Comparison of ENCODE assay signal across 9 mouse cellular contexts in the genomic region with DNA sequence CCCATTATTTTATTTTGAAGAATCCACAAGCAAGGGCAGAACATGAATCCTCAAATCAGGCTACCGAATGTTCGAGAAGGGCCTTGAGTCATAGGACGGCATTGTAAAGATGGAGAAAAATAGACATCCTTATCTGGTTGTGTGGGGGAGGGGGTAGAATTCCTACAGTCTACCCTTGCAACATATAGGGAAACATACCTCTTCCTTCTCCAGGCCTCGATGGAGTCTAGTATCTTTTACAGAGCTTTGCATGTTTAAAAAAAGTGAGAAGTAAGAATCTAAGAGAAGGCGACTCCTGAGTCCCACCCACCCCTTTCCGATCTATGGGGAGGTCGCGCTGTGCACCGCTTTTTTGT. TPM values are rescaled to one million over a fixed set of nuclear protein-coding genes. Genes with fewer than 3 reads are reported as not detected.
DNase-seq lines count a peak whose midpoint lies in the region; ATAC-seq and TF ChIP-seq lines count a peak whose summit lies in the region.
"Had no signal": no experiment of that assay in that cellular context is flagged by ENCODE, and none has a peak within 500 bp of the region (broad histone marks: within the 10 kb centered on the region; RNA-seq: fewer than 3 reads in every experiment).

No protein-coding gene starts in this region.

- ATAC-seq in heart, embryonic 13.5 days (ENCODE audit: extremely low read depth, insufficient number of reproducible peaks, low FRiP score, low TSS enrichment): no peak
- peak; percentile 28; the same call in 1 of the 2 replicates for ATAC-seq in forebrain, embryonic 11.5 days (replicated peaks; ENCODE audit: low FRiP score)
- ATAC-seq in liver, embryonic 14.5 days (ENCODE audit: insufficient read depth): no peak

- H3K27me3 ChIP-seq in heart, embryonic 13.5 days (replicated peaks): no peaks in the 10 kb centered on the region
- peaks cover 11% of the 10 kb centered on the region for H3K27me3 ChIP-seq in E14TG2a.4 (ENCODE audit: insufficient read depth, low read length)
- no peaks in the 10 kb centered on the region for H3K27me3 ChIP-seq in forebrain, embryonic 11.5 days (ENCODE audit: control insufficient read depth, insufficient read depth, low read length)
- peaks cover 12% of the 10 kb centered on the region for H3K27me3 ChIP-seq in liver, embryonic 14.5 days (ENCODE audit: control insufficient read depth, insufficient read depth, low read length)

- H3K9me3 ChIP-seq in heart, embryonic 13.5 days: no peaks in the 10 kb centered on the region
- no peaks in the 10 kb centered on the region for H3K9me3 ChIP-seq in E14TG2a.4 (ENCODE audit: low read length)
- H3K9me3 ChIP-seq in forebrain, embryonic 11.5 days (ENCODE audit: control insufficient read depth, low read length): no peaks in the 10 kb centered on the region
- H3K9me3 ChIP-seq in liver, embryonic 14.5 days (ENCODE audit: control insufficient read depth, low read length): no peaks in the 10 kb centered on the region

- no peaks in the 10 kb centered on the region for H3K36me3 ChIP-seq in heart, embryonic 13.5 days
- no peaks in the 10 kb centered on the region for H3K36me3 ChIP-seq in E14TG2a.4 (ENCODE audit: insufficient read depth, low read length)
- no peaks in the 10 kb centered on the region for H3K36me3 ChIP-seq in forebrain, embryonic 11.5 days (ENCODE audit: control insufficient read depth, insufficient read depth, low read length)
- no peaks in the 10 kb centered on the region for H3K36me3 ChIP-seq in liver, embryonic 14.5 days (replicated peaks; ENCODE audit: control insufficient read depth, insufficient read depth, low read depth)

- peak overlapping the region; percentile 86 for H3K4me3 ChIP-seq in heart, embryonic 13.5 days
- H3K4me3 ChIP-seq in E14TG2a.4 (replicated peaks; ENCODE audit: low read length): peak overlapping the region; percentile 93
- peak overlapping the region; percentile 75 for H3K4me3 ChIP-seq in forebrain, embryonic 11.5 days (ENCODE audit: low read depth, low read length)
- peak overlapping the region; percentile 5 to 45 for H3K4me3 ChIP-seq in liver, embryonic 14.5 days (ENCODE audit: insufficient read depth in 1 of 2, low read depth in 2 of 2, low read length in 2 of 2)

- TF ChIP-seq EP300 in liver, embryonic 14.5 days (IDR thresholded peaks at IDR 0.05; ENCODE audit: low read depth): no peak

- H3K4me2 ChIP-seq in heart, embryonic 13.5 days: peak overlapping the region; percentile 74
- H3K4me2 ChIP-seq in forebrain, embryonic 11.5 days (ENCODE audit: low read depth, low read length, severe bottlenecking): peak overlapping the region; percentile 82
- peak overlapping the region; percentile 56 for H3K4me2 ChIP-seq in liver, embryonic 14.5 days (ENCODE audit: low read depth)

- peak overlapping the region; percentile 97 for H3K9ac ChIP-seq in heart, embryonic 13.5 days
- peak overlapping the region; percentile 86 for H3K9ac ChIP-seq in forebrain, embryonic 11.5 days (ENCODE audit: low read length)
- no peak overlapping the region for H3K9ac ChIP-seq in liver, embryonic 14.5 days (replicated peaks)

- WGBS in heart, embryonic 13.5 days: 3% methylated on average over 9 of the region's 9 CpGs
- WGBS in forebrain, embryonic 11.5 days: 9% methylated on average over 9 of the region's 9 CpGs
- 4% methylated on average over 9 of the region's 9 CpGs for WGBS in liver, embryonic 14.5 days (ENCODE audit: insufficient replicate concordance)

- H3K4me1 ChIP-seq in heart, embryonic 13.5 days: peaks cover 48% of the 10 kb centered on the region
- H3K4me1 ChIP-seq in E14TG2a.4 (replicated peaks; ENCODE audit: low read depth, low read length): peaks cover 21% of the 10 kb centered on the region
- peaks cover 4% of the 10 kb centered on the region; the same call in 1 of the 2 replicates for H3K4me1 ChIP-seq in forebrain, embryonic 11.5 days (replicated peaks; ENCODE audit: control insufficient read depth, insufficient read depth, low read length)
- no peaks in the 10 kb centered on the region for H3K4me1 ChIP-seq in liver, embryonic 14.5 days (replicated peaks; ENCODE audit: control insufficient read depth in 2 of 2, insufficient read depth in 2 of 2, low read length in 1 of 2)

- peak overlapping the region; percentile 97 for H3K27ac ChIP-seq in heart, embryonic 13.5 days (replicated peaks)
- no peak overlapping the region; the same call in 1 of the 2 replicates for H3K27ac ChIP-seq in forebrain, embryonic 11.5 days (ENCODE audit: low read depth, low read length)
- H3K27ac ChIP-seq in liver, embryonic 14.5 days: no peak overlapping the region

- DNase-seq in heart, adult 8-10 months (ENCODE audit: low spot score): no peak
- no peak for DNase-seq in forebrain, embryonic 11.5 days (ENCODE audit: low spot score)
- DNase-seq in liver, embryonic 14.5 days (ENCODE audit: low read depth in 3 of 3, low spot score in 3 of 3): no peak
- no peak for DNase-seq in thymus, postnatal 10 days (ENCODE audit: low spot score in 2 of 2)
- no peak for DNase-seq in ovary, postnatal 14 days (ENCODE audit: low spot score)
- no peak for DNase-seq in cerebellum, postnatal 10 days

- TF ChIP-seq CTCF in E14TG2a.4 (conservative IDR thresholded peaks at IDR 0.05; ENCODE audit: low read length): no peak
- TF ChIP-seq CTCF in liver, embryonic 14.5 days (IDR thresholded peaks at IDR 0.05; ENCODE audit: low read depth): no peak

RNA-seq across cellular contexts. Expression of gene Usp13, which starts 0.4 kb away (rescaled TPM):
- 45.3 and 50.3 TPM in 2 replicates for polyA plus RNA-seq in heart, embryonic 13.5 days (2015; fragmentation: Nextera tagmentation; extraction: Ambion mirVana)
- 100 to 1,000 TPM; 207 to 235 (median 219) TPM for total RNA-seq in heart, adult 8-10 months (2022)
- polyA plus RNA-seq in forebrain, embryonic 11.5 days (2014; fragmentation: Nextera tagmentation; extraction: Ambion mirVana): 8.0 and 8.4 TPM in 2 replicates
- 0.09 and 0.29 TPM in 2 replicates for polyA plus RNA-seq in liver, embryonic 14.5 days (2012; rRNA removed)
- 0.18 and 0.25 TPM in 2 replicates for polyA plus RNA-seq in liver, embryonic 14.5 days (2014; fragmentation: Nextera tagmentation; extraction: Ambion mirVana)
- total RNA-seq: MEL had no signal

Comparison
In these comparisons a context has a peak if more than half of its experiments do, and no peak if none do; other contexts are left out.
1. H3K4me3 ChIP-seq: peak in every context shown above with its lines; median percentile 93 in E14TG2a.4; 86 in heart, embryonic 13.5 days; 75 in forebrain, embryonic 11.5 days; 25 in liver, embryonic 14.5 days.